Mouse (Mus musculus): ENCODE measurements around the gene Sox1. TPM values are rescaled to one million over a fixed set of nuclear protein-coding genes. Genes with fewer than 3 reads are reported as not detected.

Gene Sox1
- polyA plus RNA-seq (2014; fragmentation: Illumina TruSeq; extraction: RNeasy Lipid Tissue Mini Kit (QIAGEN cat#74804); ENCODE audit: low read depth, low replicate concordance), result not detected

DNA sequence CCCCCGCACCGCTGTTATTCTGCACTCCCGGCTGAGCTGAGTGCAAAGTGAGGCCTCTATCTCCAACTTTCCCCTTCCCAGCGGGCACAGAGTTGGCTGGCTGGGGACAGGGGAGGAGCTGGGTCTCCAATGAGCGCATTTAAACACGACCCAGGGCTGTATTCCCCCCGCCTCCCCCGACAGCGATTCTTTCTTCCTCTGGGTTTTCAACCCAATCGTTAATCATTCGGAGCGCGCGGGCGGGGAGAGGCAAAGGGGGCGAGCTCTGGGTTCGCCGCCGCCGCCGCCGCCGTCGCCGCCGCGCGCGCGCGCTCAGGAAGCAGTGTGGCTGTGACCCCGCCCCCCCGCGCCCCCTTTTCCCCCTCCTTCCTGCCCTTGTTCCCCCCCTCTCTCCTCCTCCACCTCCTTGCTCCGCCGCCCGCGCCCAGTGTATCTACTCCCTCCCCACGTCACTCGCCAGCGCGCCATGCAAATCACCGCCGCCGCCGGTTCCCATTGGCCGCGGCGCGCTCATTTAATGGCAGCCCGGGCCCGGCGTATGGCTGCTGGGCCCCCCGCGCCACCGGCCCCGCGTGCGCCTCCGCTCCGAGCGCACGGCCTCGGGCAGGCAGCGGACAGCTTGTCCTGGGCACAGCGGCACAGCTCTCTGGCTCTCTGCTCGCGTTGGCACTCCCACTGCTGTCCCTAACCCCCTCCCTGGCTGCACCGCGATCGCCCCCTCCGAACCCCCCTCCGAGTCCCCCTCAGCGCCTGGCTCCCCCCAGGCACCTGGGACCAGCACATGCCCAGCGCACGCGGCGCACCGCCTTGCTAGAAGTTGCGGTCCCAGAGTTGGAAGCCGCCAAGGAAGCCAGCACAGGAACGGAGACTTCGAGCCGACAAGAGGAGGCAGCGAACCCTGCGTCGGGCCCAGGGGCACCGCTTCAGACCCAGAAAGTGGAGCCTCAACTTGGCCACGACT is at the start of gene Sox1:
Gene Sox1, plus strand, starts transcription at position 225 of the 961 bp plus-strand sequence.

Other genes with a start within 250 kb of the Sox1 start
- not detected for gene A230072I06Rik, start 116.5 kb upstream of the Sox1 start, polyA plus RNA-seq (2014; fragmentation: Illumina TruSeq; extraction: RNeasy Lipid Tissue Mini Kit (QIAGEN cat#74804); ENCODE audit: low read depth, low replicate concordance)
- not detected for gene Spaca7, start 177.7 kb downstream of the Sox1 start, polyA plus RNA-seq (2014; fragmentation: Illumina TruSeq; extraction: RNeasy Lipid Tissue Mini Kit (QIAGEN cat#74804); ENCODE audit: low read depth, low replicate concordance)